Mouse (Mus musculus) cortical plate, adult 2 months (tissue): ENCODE results near the gene Nodal. TPM values are rescaled to one million over a fixed set of nuclear protein-coding genes. Genes with fewer than 3 reads are reported as not detected.

Experiments
- H3K27ac ChIP-seq: fragments of 200-500 bp; 2 replicates; pipeline ENCODE4 v1.5.1; 2012; ENCODE audit warnings: low read length, control low read depth, inconsistent platforms; ENCODE audit not compliant: insufficient read depth
- H3K4me1 ChIP-seq: fragments of 200-500 bp; 2 replicates; pipeline ENCODE4 v1.6.1; 2011; ENCODE audit warnings: low read length; ENCODE audit not compliant: control insufficient read depth, insufficient read depth
- H3K4me3 ChIP-seq: fragments of 200-500 bp; 2 replicates; pipeline ENCODE4 v1.5.1; 2011; ENCODE audit warnings: mild to moderate bottlenecking, low read length, control low read depth; ENCODE audit not compliant: insufficient read depth
- CTCF ChIP-seq: fragments of 200-500 bp; IDR thresholded peaks from 2 replicates; pipeline ENCODE4 v1.5.1; 2011; ENCODE audit warnings: mild to moderate bottlenecking, control low read depth, low read length; ENCODE audit not compliant: insufficient read depth; ENCODE audit errors: extremely low read depth
- POLR2A ChIP-seq: fragments of 200-500 bp; IDR thresholded peaks from 2 replicates; pipeline ENCODE4 v1.6.1; 2011; ENCODE audit warnings: mild to moderate bottlenecking, low read length, control low read depth; ENCODE audit not compliant: insufficient read depth; ENCODE audit errors: extremely low read depth
- polyA plus RNA-seq: library from polyadenylated mRNA; depleted of rRNA; stranded (reverse); fragments of >200 nt; gene quantifications from 2 replicates; pipeline ENCODE4 v1.2.3, GENCODE M21; 2012

The Nodal gene
- polyA plus RNA-seq, 1 experiment: 0.75 TPM

GRCm38 (mm10) chr10:61380186-61380585 lies 37.6 kb upstream of the Nodal start:
- H3K4me1 ChIP-seq: no peaks in the 10 kb centered on the region
- no peak for TF ChIP-seq POLR2A
- TF ChIP-seq CTCF: no peak
- no peak overlapping the region for H3K4me3 ChIP-seq
- no peak overlapping the region for H3K27ac ChIP-seq

GRCm38 (mm10) chr10:61381823-61382222 lies 35.9 kb upstream of the Nodal start:
- TF ChIP-seq POLR2A: no peak
- TF ChIP-seq CTCF: no peak
- no peaks in the 10 kb centered on the region for H3K4me1 ChIP-seq
- peak overlapping the region; percentile 57; the same call in 1 of the 2 replicates for H3K4me3 ChIP-seq
- no peak overlapping the region for H3K27ac ChIP-seq

- Histone ChIP-seq H3K4me1 (no peaks in the 10 kb centered on the region), H3K4me3 (peak overlapping the region; percentile 57), H3K27ac (no peak overlapping the region)
- TF ChIP-seq CTCF: no peak
- TF ChIP-seq POLR2A: no peak
Measured at GRCm38 (mm10) chr10:61382281-61382731, 35.5 kb upstream of the Nodal start.

- Histone ChIP-seq H3K4me1 (no peaks in the 10 kb centered on the region), H3K27ac (no peak within 1 kb of the TSS), H3K4me3 (peak within 1 kb of the TSS; percentile 57)
- TF ChIP-seq CTCF: no peak
- no peak for TF ChIP-seq POLR2A
Measured at GRCm38 (mm10) chr10:61383021-61383714, 34.6 kb upstream of the Nodal start, which contains the start of gene Pald1. Gene Pald1 (minus strand): TSS chr10:61383530.

- H3K4me1 ChIP-seq: no peaks in the 10 kb centered on the region
- no peak overlapping the region for H3K27ac ChIP-seq
- peak overlapping the region; percentile 57 for H3K4me3 ChIP-seq
- TF ChIP-seq CTCF (no peak), POLR2A (no peak)
Measured at GRCm38 (mm10) chr10:61383715-61384047, 34.1 kb upstream of the Nodal start.

GRCm38 (mm10) chr10:61385174-61385573 lies 32.6 kb upstream of the Nodal start:
- no peaks in the 10 kb centered on the region for H3K4me1 ChIP-seq
- TF ChIP-seq POLR2A: no peak
- TF ChIP-seq CTCF: no peak
- no peak overlapping the region for H3K4me3 ChIP-seq
- H3K27ac ChIP-seq: no peak overlapping the region

- TF ChIP-seq POLR2A: no peak
- TF ChIP-seq CTCF: no peak
- Histone ChIP-seq H3K4me1 (no peaks in the 10 kb centered on the region), H3K27ac (no peak overlapping the region), H3K4me3 (no peak overlapping the region)
Measured at GRCm38 (mm10) chr10:61386284-61386683, 31.5 kb upstream of the Nodal start.

- Histone ChIP-seq H3K4me3 (no peak overlapping the region), H3K27ac (no peak overlapping the region), H3K4me1 (no peaks in the 10 kb centered on the region)
- no peak for TF ChIP-seq POLR2A
- no peak for TF ChIP-seq CTCF
Measured at GRCm38 (mm10) chr10:61389020-61389419, 28.8 kb upstream of the Nodal start.

- TF ChIP-seq POLR2A (no peak), CTCF (no peak)
Measured at GRCm38 (mm10) chr10:61390148-61390547, 27.6 kb upstream of the Nodal start.

GRCm38 (mm10) chr10:61392584-61392983 lies 25.2 kb upstream of the Nodal start:
- no peak overlapping the region for H3K27ac ChIP-seq
- TF ChIP-seq CTCF (no peak), POLR2A (no peak)
- H3K4me3 ChIP-seq: no peak overlapping the region
- H3K4me1 ChIP-seq: no peaks in the 10 kb centered on the region

More at GRCm38 (mm10) chr10:61390148-61390547, 27.6 kb upstream of the Nodal start:
- Histone ChIP-seq H3K27ac (no peak overlapping the region), H3K4me1 (no peaks in the 10 kb centered on the region), H3K4me3 (no peak overlapping the region)
